Mouse (Mus musculus) embryonic stem cell, embryonic (primary cell): ENCODE measurements around the gene Prickle3.

Experiments used
- CTCF ChIA-PET, 4 experiments: fragments of 300-600 bp in 2 of 4; fragments of 350-600 bp in 2 of 4; sonication (Branson Sonifier 250); formaldehyde crosslinking; loops; one replicate each; lab custom pipeline; 2022; ENCODE audit warnings: inconsistent platforms in 2 of 4; lab: Charles Lee
- POLR2A ChIA-PET, 4 experiments: fragments of 300-600 bp in 2 of 4; fragments of 350-600 bp in 2 of 4; sonication (Branson Sonifier 250); formaldehyde crosslinking; loops; one replicate each; lab custom pipeline; 2022; ENCODE audit warnings: antibody characterized with exemption in 4 of 4, inconsistent platforms in 1 of 4; lab: Charles Lee

Prickle3 gene

DNA sequence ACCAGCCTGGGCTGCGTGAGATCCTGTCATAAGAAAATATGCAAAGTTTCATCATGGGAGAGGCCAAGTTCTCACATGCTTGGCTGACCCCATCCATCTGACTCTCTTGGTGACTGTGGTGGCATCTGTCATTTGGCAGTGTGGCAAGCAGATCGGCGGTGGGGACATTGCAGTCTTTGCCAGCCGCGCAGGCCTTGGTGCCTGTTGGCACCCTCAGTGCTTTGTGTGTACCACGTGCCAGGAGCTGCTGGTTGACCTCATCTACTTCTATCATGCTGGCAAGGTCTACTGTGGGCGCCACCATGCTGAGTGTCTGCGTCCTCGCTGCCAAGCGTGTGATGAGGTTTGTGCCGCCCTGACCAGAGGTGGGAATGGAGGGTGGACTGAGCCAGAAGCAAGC lies 7.7 kb downstream of the Prickle3 start:
- CTCF ChIA-PET, result no interaction called here
- POLR2A ChIA-PET, result interaction anchor here in 3 of 4 experiments (0.5 to 4.3 kb wide), 8 partner anchors 8 to 283 kb away, joined by 3 to 21 read pairs (median 5); partner anchors contain the start of genes Hdac6 (in 1 of the 3), Praf2 (in 1 of the 3), Prickle3 (in 1 of the 3) and Syp (in 1 of the 3)

DNA sequence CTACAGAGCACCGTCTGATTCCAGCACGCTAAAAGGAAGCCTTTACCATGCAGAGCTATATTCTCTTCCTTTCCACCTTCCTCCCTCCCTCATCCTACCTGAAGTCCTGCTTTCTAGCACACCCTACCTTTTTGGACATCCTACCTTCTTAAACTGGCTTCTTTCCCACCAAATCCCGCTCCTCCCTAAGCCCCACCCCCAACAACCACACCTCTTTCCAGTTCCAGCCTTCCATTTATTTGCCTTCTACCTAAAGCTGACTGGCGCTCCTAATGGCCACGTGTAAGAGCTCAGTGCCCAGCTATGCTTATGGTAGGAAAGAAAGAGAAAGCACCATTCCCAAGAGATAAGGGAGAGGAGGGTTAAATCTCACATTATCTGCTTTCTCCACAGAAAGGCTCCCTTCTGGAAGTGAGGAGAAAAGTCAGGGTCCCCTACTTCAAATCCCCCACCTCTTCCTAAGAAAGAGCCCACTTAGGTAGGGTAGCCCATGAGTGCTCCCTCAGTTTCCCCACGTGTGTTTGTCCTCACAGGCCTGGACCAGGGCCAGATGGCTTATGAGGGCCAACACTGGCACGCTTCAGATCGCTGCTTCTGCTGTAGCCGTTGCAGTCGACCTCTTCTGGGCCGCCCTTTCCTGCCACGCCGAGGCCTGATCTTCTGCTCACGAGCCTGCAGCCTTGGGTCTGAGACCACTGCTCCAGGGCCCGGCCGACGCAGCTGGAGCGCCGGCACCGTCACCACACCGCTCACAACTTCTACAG lies 8.9 kb downstream of the Prickle3 start:
- ChIA-PET CTCF (no interaction called here), POLR2A (interaction anchor here in 2 of 4 experiments (0.8 to 4.3 kb wide), 7 partner anchors 8 to 92 kb away, joined by 3 to 21 read pairs (median 6); partner anchors contain the start of genes Foxp3 (in 1 of the 2), Ppp1r3f (in 1 of the 2), Praf2 (in 1 of the 2) and Prickle3 (in 1 of the 2))

DNA sequence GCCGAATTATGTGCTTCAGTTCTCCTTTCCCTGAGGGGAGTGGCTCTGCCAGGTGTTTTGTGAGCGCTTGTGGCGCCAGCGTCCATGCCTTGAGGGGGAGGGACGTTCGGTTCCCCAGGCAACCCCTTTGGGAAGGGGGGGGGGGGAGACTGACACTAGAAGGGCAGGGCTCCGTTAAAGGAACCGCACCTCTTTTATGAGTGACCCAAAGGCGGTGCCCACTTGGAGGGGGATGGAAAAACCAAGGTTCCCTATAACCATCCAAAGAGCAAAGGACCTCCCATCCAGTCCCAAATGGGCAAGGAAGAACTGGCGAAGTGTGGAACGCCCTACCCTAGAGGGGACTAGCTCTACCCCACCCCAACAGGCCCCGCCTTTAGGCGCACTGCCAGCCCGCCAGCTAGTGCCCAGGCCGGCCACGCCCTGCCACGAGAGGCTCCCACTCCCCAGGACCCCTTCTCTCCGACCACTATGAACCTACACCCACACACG lies 13.4 kb downstream of the Prickle3 start:
- CTCF ChIA-PET, result interaction anchor here in 2 of 4 experiments (0.8 to 1.7 kb wide), 4 partner anchors 9 to 25 kb away, joined by 3 to 6 read pairs (median 4); no protein-coding TSS in a partner anchor
- POLR2A ChIA-PET, result interaction anchor here in 3 of 4 experiments (0.8 to 3.2 kb wide), 24 partner anchors 9 to 249 kb away, joined by 3 to 27 read pairs (median 4); partner anchors contain the start of genes Gm45208 (in 1 of the 3), Gpkow (in 1 of the 3), Prickle3 (in 1 of the 3) and Wdr45 (in 1 of the 3)

DNA sequence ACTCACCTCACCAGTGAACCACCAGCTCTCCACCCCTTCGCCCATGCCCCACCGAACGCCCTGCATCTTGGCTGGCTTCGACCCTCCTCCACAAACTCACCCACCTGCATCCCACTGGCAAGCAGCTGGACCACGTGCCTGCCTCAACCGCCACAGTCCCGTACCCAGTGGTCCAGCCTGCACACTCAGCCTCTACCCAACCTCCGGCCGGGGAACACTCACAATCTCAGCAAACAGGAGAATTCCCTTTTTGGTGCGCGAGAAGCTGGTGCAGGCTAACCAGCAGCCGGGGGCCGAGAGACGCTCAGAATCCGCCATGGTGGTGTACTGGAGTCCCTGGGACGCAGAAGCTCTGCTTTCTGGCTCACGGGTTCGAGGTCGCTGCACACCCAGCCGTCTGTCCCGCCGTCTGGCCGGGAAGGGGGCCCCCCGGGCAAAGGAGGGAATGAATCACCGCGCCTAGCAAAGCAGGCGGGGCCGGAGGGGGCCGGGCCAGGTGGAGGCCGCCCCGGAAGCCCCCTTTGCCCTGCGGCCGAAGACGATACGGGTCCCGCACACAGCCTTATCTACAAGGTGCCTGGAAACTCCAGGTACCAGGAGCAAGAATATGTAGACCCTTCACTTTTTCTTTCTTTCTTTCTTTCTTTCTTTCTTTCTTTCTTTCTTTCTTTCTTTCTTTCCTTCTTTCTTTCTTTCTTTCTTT lies 14.0 kb downstream of the Prickle3 start, which contains the start of gene Plp2:
TSS of gene Plp2 (minus strand) at position 470 of the 703 bp plus-strand sequence.
- CTCF ChIA-PET, result interaction anchor here in 2 of 4 experiments (0.8 to 1.7 kb wide), 4 partner anchors 9 to 26 kb away, joined by 3 to 6 read pairs (median 4); no protein-coding TSS in a partner anchor
- POLR2A ChIA-PET, result interaction anchor here (0.7 to 3.2 kb wide), 23 partner anchors 8 to 331 kb away, joined by 3 to 27 read pairs (median 4); partner anchors contain the start of genes Prickle3 (in 2 of the 4), Gm45208 (in 1 of the 4) and Gpkow (in 1 of the 4)

DNA sequence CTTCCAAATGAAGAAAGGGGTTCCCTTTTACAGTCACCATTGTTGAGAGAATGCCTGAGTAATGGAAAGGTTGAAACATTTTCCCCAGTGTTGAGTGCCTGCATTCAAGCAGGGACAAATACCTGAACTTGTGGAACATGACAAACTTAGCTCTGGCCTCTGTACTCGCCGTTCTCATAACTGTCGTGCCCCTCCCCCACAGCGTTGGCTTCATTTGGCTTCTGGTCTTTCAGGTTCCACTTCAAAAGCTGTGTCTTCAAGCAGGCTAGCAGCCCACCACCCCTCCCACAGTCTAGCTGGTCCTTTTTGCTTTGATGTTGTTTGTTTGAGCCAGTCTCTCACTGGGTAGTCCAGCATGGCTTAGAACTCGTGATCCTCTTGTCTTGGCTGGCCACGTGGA lies 15.7 kb downstream of the Prickle3 start:
- ChIA-PET POLR2A (interaction anchor here in 3 of 4 experiments (0.7 to 3.7 kb wide), 10 partner anchors 9 to 92 kb away, joined by 3 to 23 read pairs (median 16); partner anchors contain the start of genes Praf2 (in 1 of the 3) and Wdr45 (in 1 of the 3)), CTCF (interaction anchor here in 1 of 4 experiments (0.6 kb wide), 1 partner anchor 105 kb away, joined by 5 read pairs; no protein-coding TSS in a partner anchor)

DNA sequence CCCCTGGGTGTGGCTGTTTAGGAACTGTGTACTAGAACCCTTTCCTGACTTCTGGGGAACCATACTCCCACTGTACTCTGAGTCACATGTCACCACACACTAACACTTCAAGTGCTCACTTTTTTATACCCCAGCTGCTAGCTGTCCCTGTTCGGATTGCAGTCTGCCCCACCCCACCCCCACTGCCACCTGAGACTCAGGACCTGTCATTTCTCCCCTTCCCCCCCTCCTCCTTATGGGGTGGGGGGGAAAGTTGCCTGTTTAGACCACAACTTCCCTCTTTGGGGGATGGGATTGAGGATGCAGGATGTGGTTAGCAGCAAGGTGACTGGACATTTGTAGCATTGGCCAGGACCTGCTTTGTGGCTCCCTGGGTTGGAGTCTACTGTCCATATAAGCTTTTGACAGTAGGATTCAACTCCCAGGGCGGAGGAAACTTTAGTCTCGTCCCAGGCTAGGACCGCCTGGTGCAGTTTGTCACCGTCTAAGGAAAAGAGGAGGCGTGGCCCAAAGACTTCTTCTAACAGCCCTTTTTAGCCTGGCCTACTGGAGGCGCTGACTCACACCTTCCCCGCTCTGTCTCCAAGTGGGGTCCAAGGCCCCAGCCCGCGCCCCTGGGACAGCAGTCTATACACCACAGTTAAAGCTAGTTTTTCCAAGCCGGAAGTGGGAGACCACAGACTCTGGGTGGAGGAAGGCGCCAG lies 16.7 kb downstream of the Prickle3 start:
- ChIA-PET POLR2A (interaction anchor here in 3 of 4 experiments (0.5 to 3.7 kb wide), 31 partner anchors 9 to 378 kb away, joined by 3 to 23 read pairs (median 4); partner anchors contain the start of genes Praf2 (in 2 of the 3), Prickle3 (in 2 of the 3), Wdr45 (in 2 of the 3) and Clcn5 (in 1 of the 3)), CTCF (interaction anchor here in 3 of 4 experiments (0.6 to 2.1 kb wide), 8 partner anchors 15 to 253 kb away, joined by 3 to 11 read pairs (median 5); partner anchors contain the start of gene Ppp1r3f (in 1 of the 3))

DNA sequence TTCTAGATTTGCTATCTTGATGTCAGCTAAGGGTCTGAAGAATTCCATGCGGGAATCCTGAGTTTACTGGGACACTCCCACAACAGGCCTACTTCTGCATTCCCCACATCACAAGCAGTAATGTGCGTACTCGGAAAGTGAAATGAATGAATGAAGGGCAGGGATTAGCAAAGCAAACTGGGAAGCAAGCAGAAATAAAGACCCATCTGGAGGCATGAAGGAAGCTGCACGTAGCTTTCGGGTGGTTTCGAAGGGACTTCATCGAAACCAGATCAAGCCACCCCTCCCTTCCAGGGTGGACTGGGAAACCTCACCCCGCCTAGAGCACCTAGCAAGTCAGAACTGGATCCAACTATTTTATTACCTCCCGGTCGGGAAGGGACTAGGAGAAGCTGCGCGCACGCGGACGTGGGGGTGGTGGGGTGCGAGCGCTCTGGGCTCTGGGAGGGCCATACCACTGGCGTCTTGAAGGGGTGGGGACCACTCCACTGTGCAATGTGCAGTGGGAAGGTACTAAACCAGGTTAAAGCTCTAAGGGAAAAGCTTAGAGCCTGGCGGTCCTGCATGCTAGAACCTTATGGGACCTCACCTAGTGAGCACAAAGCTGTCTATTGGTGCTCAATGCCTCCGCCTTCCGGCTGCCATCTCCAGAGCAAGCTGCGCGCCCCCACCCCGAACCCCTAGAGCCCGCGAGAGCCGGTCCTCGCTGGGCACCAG lies 17.4 kb downstream of the Prickle3 start:
- ChIA-PET POLR2A (interaction anchor here in 3 of 4 experiments (0.6 to 3.7 kb wide), 37 partner anchors 8 to 377 kb away, joined by 3 to 23 read pairs (median 4); partner anchors contain the start of genes Gpkow (in 2 of the 3), Prickle3 (in 2 of the 3), Wdr45 (in 2 of the 3) and Clcn5 (in 1 of the 3)), CTCF (interaction anchor here (0.6 to 2.1 kb wide), 11 partner anchors 12 to 253 kb away, joined by 3 to 11 read pairs (median 4); partner anchors contain the start of genes Ppp1r3f (in 1 of the 4) and Wdr45 (in 1 of the 4))

DNA sequence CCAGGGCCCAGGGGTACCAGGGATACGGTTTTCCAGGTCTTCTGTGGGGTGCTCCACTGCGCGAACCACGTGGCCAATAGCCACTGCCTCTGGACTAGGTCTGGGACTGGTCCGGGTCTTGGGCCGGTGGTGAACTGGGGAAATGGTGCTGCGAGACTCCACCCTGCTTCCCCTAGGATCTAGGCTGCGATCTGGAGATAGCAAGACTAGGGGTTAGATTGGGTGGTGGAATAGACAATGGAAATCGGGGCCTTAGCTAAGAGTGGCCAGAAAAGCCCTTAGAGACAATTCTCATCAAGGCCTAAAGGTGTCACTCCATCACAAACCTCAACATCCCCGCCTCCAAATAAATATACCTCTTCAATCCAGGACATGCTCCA lies 17.9 kb downstream of the Prickle3 start:
- ChIA-PET POLR2A (interaction anchor here in 3 of 4 experiments (0.6 to 3.7 kb wide), 34 partner anchors 8 to 515 kb away, joined by 3 to 23 read pairs (median 4); partner anchors contain the start of genes Gpkow (in 2 of the 3), Prickle3 (in 2 of the 3), Wdr45 (in 2 of the 3) and Clcn5 (in 1 of the 3)), CTCF (interaction anchor here in 3 of 4 experiments (0.6 to 2.1 kb wide), 9 partner anchors 12 to 101 kb away, joined by 4 to 11 read pairs (median 5); partner anchors contain the start of genes Ppp1r3f (in 1 of the 3) and Wdr45 (in 1 of the 3))

DNA sequence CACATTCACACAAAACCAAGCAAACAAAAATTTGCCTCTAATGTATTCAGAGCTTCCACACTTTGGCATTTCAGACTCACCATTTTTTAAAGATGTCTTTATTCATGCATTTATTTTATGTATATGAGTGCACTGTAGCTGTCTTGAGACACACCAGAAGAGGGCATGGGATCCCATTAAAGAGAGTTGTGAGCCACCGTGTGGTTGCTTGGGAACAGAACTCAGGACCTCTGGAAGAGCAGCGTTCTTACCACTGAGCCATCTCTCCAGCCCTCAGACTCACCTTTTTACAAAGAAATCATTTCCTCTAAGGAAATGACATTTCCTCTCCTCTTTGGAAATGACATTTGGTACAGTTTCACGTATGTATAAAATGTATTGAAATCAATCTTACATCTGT lies 21.9 kb downstream of the Prickle3 start:
- ChIA-PET POLR2A (interaction anchor here in 3 of 4 experiments (0.5 to 1.4 kb wide), 14 partner anchors 8 to 116 kb away, joined by 3 to 7 read pairs (median 3); partner anchors contain the start of genes Gpkow (in 2 of the 3) and Prickle3 (in 1 of the 3)), CTCF (interaction anchor here in 2 of 4 experiments (0.5 to 1.4 kb wide), 11 partner anchors 8 to 258 kb away, joined by 3 to 10 read pairs (median 5); partner anchors contain the start of genes Gpkow (in 1 of the 2), Plp2 (in 1 of the 2) and Wdr45 (in 1 of the 2))

DNA sequence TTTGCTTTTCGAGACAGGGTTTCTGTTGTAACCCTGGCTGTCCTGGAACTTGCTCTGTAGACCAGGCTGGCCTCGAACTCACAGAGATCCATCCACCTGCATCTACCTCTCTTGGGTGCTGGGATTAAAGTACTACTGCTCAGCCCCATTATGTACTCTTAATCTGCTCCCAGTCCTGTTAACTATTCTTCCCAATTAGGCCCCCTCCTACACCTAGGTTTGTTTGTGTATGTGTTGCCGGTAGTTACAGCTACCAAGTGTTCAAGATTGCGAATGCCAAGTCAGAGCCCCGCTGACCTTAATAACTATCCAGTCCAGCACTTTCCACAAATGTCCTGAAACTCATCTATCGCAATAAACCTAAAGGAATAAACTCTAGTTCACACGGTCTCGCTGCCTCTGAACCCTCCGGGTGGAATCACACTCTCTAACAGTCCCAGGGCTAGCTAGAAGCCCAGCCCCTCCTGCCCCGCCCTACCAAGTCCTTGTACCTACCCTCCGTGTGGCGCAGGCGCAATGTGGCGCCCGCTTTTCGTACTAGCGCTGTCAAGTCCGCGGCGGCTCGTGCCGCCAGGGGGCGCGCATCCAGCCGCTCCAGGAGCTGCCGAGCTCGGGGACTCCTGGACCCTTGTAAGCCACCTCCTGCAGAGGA lies 22.5 kb downstream of the Prickle3 start:
- ChIA-PET POLR2A (interaction anchor here in 3 of 4 experiments (0.5 to 1.4 kb wide), 15 partner anchors 9 to 268 kb away, joined by 3 to 7 read pairs (median 3); partner anchors contain the start of genes Gpkow (in 2 of the 3), Hdac6 (in 1 of the 3) and Prickle3 (in 1 of the 3)), CTCF (interaction anchor here in 3 of 4 experiments (0.5 to 1.4 kb wide), 15 partner anchors 8 to 258 kb away, joined by 3 to 10 read pairs (median 5); partner anchors contain the start of genes Gpkow (in 1 of the 3), Plp2 (in 1 of the 3) and Wdr45 (in 1 of the 3))

DNA sequence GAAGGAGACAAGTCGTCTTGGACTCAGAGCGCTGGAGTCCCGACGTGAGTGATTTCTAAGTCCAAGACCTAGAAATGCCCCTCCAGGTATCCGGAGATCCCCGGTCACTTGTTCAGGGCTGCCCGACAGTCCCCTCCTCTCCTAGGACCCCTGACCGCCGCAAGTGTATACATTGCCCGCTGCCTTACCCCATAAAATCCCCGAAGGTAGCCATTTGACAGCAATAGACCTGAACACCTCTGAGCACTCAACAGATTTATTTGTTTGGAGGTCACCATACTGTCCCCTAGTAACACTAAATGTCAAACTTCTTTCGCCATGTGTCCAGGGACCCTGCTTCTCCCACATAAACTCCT lies 23.0 kb downstream of the Prickle3 start:
- ChIA-PET CTCF (interaction anchor here in 3 of 4 experiments (0.6 to 1.4 kb wide), 13 partner anchors 9 to 259 kb away, joined by 3 to 10 read pairs (median 5); partner anchors contain the start of genes Gpkow (in 1 of the 3), Plp2 (in 1 of the 3) and Wdr45 (in 1 of the 3)), POLR2A (interaction anchor here in 3 of 4 experiments (0.9 to 1.4 kb wide), 12 partner anchors 9 to 268 kb away, joined by 3 to 7 read pairs (median 3); partner anchors contain the start of genes Gpkow (in 2 of the 3) and Hdac6 (in 1 of the 3))

DNA sequence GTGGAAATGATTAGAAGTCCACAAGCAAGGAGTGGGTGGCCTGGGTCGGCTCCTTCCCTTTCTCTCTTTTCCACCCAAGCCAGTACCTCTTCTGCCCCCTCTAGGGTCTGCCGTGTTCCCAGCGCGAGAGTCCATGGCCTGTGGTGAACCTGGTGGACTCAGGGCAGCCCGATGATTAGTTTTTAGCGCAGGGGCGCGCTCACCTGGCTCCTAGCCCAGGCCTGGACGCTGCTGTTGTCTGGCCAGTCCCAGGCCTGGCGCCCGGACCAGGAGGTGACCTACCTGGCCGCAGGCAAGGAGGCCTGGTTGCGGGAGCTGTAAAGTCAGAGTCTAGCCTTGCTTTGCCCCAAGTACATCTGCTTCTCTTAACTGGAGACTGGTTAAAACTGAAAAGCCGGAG lies 23.8 kb downstream of the Prickle3 start, which contains the start of gene Magix:
TSS of gene Magix (minus strand) at position 388 of the 400 bp plus-strand sequence.
- POLR2A ChIA-PET, result no interaction called here
- CTCF ChIA-PET, result no interaction called here

DNA sequence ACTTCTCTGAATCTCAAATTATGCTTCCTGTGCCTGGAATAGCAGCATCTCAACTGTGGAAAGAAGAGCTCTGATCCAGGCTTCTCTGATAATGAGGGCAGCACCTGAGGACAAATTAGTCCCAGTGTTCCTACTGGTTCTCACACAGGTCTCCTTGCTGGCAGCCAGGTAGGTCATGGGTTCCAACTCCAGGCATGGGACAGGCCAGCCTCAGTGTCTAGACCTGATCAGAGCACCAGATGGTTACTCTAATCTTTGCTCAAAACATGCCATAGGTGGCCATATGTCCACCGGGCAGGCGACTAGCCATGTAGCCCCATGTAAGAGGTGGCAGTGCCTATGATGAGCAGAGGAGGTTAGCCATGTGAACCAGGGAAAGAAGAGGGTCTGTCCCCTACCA lies 31.3 kb downstream of the Prickle3 start:
- CTCF ChIA-PET, result no interaction called here
- POLR2A ChIA-PET, result interaction anchor here in 1 of 4 experiments (1.0 kb wide), 1 partner anchor 8 kb away, joined by 3 read pairs; the partner anchor contains the start of gene Gpkow

DNA sequence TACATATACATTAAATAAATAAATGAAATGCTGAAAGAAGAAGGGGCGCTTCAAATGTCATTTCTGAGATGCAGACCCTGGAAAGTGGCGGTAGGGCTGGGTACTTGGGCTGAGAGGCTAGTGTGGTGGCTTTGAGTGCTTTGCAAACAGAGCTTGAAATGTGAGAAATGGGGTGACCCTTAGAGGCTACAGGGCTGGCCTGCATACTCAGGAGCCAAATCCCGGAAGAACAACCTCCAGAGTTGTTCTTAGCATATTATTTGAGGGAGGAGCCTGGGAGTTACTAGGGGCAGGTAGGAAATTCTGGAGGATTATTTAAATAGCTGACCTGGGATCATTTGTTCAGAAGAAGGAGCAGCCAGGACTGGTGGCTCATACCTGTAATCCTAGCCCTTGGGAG lies 33.4 kb downstream of the Prickle3 start:
- ChIA-PET POLR2A (interaction anchor here in 1 of 4 experiments (0.7 kb wide), 1 partner anchor 99 kb away, joined by 3 read pairs; no protein-coding TSS in a partner anchor), CTCF (no interaction called here)
